Mouse (Mus musculus) neural tube, embryonic 11.5 days (tissue): ENCODE measurements around the gene Eif4a2. TPM values are rescaled to one million over a fixed set of nuclear protein-coding genes. Genes with fewer than 3 reads are reported as not detected.
"Not testable (repeated sequence)": the region's sequence is repeated elsewhere in the genome, so short reads cannot be mapped to it uniquely, and the experiment has no call there.

Experiments used
- ATAC-seq: fragments of 200-750 bp; cut with Nextera tagmentation; 2 replicates; pipeline ENCODE4 v1.8.0; 2017; ENCODE audit warnings: moderate number of reproducible peaks, mild to moderate bottlenecking, moderate TSS enrichment, moderate library complexity; ENCODE audit not compliant: insufficient read depth, low FRiP score, low TSS enrichment
- DNase-seq: peaks from one replicate; pipeline ENCODE4 v3.0.0-alpha.2; 2015; ENCODE audit warnings: low spot score
- H3K27ac ChIP-seq: fragments of 300-500 bp; sonication (generic); 2 replicates; pipeline ENCODE4 v1.5.1; 2014; ENCODE audit warnings: low read depth, mild to moderate bottlenecking, low read length
- H3K27me3 ChIP-seq: fragments of 300-500 bp; sonication (generic); 2 replicates; pipeline ENCODE4 v1.6.1; 2014; ENCODE audit warnings: mild to moderate bottlenecking, low read length, mixed read lengths; ENCODE audit not compliant: control insufficient read depth, insufficient read depth
- H3K36me3 ChIP-seq: fragments of 300-500 bp; sonication (generic); 2 replicates; pipeline ENCODE4 v1.6.1; 2014; ENCODE audit warnings: mild to moderate bottlenecking, low read length, moderate library complexity, mixed read lengths; ENCODE audit not compliant: control insufficient read depth, insufficient read depth
- H3K4me1 ChIP-seq: fragments of 300-500 bp; sonication (generic); 2 replicates; pipeline ENCODE4 v1.6.1; 2014; ENCODE audit warnings: low read length, mixed read lengths; ENCODE audit not compliant: control insufficient read depth, insufficient read depth
- H3K4me2 ChIP-seq: fragments of 300-500 bp; sonication (generic); 2 replicates; pipeline ENCODE4 v1.6.1; 2014; ENCODE audit warnings: low read depth, mild to moderate bottlenecking, moderate library complexity
- H3K4me3 ChIP-seq: fragments of 300-500 bp; sonication (generic); 2 replicates; pipeline ENCODE4 v1.5.1; 2014; ENCODE audit warnings: low read depth, low read length
- H3K9ac ChIP-seq: fragments of 300-500 bp; sonication (generic); 2 replicates; pipeline ENCODE4 v1.6.1; 2014; ENCODE audit warnings: mild to moderate bottlenecking, low read length
- H3K9me3 ChIP-seq: fragments of 300-500 bp; sonication (generic); 2 replicates; pipeline ENCODE4 v1.6.1; 2016; ENCODE audit warnings: low read length; ENCODE audit not compliant: control insufficient read depth
- WGBS: fragments of 180-500 bp; shearing (Covaris S2); extraction: QIAGEN DNeasy Blood & Tissue Kit; methylation state at CpG from one replicate; pipeline ENCODE4 v1.1.7; 2014; 5-methylcytosine and 5-hydroxymethylcytosine counted together
- polyA plus RNA-seq: library from polyadenylated mRNA; unstranded; fragments of >200 nt; fragmentation: Nextera tagmentation; extraction: Ambion mirVana; gene quantifications from 2 replicates; pipeline ENCODE4 v1.2.1, GENCODE M21; 2014

Gene Eif4a2
- polyA plus RNA-seq, result 217 and 230 TPM in 2 replicates

DNA sequence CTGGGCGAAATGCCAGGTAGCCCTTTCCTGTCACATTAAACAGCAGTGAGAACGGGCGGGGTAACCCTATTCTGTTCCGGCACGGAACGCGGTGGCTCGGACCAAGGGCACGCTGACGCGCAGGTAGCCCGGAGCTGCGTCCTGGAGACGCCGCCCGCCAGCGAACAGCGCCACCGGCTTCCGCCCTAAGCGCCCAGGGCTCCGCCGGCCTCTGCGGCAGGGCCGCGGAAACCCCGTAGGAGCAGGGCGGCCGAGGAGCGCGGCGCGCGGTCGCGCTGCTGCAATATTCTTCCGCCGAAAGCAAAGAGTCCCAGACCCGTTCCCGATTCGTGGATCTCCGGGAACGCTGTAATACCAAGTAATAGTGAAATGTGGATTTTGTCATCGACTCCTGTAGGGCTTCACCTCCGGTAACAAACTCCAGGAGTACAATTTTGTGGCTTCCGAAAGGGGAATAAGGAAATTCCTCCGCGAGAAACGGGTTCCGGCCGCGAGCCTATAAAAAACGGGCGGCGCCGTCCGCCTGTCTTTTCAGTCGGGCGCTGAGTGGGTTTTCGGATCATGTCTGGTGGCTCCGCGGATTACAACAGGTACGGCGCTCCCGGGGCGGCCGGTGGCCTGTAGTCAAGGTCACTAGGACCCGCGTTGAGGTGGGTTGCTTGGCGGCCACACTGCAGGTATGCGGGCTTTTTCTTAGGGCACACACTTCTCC lies at the start of gene Eif4a2:
Eif4a2 (plus strand) TSS at position 214 of the 712 bp plus-strand sequence.
- DNase-seq (peak; percentile 95), ATAC-seq (peak; percentile 88)
- WGBS, result under 1% methylated on average over 70 of the region's 71 CpGs

DNA sequence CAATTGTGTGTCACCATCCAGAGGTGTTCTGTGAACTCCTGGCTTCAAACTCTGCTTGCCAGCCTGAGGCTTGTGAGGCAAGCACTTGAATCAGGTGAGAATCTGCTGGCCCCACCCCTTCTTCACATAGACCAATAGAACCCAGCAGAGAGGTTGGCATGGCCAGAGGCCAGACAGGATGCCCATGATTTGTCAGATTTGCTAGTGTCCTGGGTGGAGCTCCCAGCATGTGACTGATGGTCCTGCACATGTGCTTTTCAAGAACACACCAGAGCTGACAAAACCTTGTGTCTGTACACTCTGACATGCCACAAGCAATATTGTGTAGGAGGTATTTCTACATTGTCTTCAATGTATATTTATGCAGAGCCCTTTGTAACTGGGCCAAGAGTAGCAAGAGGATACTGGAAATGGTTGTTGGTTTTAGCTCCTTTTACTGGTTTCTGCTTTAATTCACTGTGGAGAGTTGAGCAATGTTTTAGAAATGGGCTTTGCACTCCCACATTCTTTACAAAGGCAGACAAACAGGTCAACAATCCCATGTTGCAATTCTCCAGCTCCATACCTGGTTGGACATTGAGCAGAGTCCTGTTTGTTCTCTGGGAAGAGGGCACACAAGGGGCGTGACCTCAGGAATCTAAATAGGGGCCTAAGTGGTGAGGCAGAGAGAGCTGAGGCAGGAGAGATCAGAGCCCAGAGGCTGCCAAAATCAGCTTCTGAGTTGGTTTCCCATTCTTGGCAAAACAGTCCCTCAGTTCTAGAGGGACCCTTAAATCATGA lies 49.4 kb upstream of the Eif4a2 start, which contains the start of gene Kng1:
Kng1 (plus strand) TSS at position 198 of the 780 bp plus-strand sequence.
- H3K27ac ChIP-seq, H3K9ac ChIP-seq, H3K27me3 ChIP-seq, H3K4me2 ChIP-seq, DNase-seq, H3K4me3 ChIP-seq, H3K36me3 ChIP-seq, H3K4me1 ChIP-seq, ATAC-seq, H3K9me3 ChIP-seq: not testable (repeated sequence)
- WGBS, result 84% methylated on average over 1 of the region's 1 CpGs

More for the DNA sequence above, at the start of gene Eif4a2:
- Histone ChIP-seq H3K4me3 (peak within 1 kb of the TSS; percentile 99), H3K36me3 (peaks cover 11% of the 10 kb centered on the region), H3K9ac (peak within 1 kb of the TSS; percentile 100), H3K27me3 (no peaks in the 10 kb centered on the region), H3K27ac (peak within 1 kb of the TSS; percentile 95), H3K4me2 (peak within 1 kb of the TSS; percentile 88), H3K9me3 (no peaks in the 10 kb centered on the region), H3K4me1 (peaks cover 11% of the 10 kb centered on the region)

DNA sequence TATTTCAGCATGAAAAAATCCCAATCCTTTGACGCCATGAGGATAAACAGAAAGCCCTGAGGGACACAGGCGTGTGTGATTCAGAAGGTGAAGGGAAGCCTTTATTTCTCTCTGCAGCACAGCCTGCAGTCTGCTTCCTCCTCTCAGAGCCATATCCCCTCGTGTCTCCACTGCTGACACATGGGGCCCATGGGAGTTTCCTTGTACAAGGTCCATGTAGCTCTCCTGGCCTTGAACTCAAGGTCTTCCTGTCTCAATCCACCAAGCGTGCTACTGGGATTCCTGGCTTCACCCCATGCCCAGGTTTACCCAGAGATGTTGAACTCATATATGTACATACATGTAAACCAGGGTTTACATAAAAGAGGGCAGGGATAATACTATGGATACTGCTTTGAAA lies 47.6 kb upstream of the Eif4a2 start:
- H3K9me3 ChIP-seq, H3K4me3 ChIP-seq, ATAC-seq, DNase-seq, H3K36me3 ChIP-seq, H3K9ac ChIP-seq, H3K4me1 ChIP-seq, H3K4me2 ChIP-seq, H3K27me3 ChIP-seq, H3K27ac ChIP-seq: not testable (repeated sequence)
- 72% methylated on average over 4 of the region's 4 CpGs for WGBS

- H3K4me3 ChIP-seq, H3K9ac ChIP-seq, H3K36me3 ChIP-seq, H3K27ac ChIP-seq, H3K4me2 ChIP-seq, H3K4me1 ChIP-seq, H3K9me3 ChIP-seq, DNase-seq, ATAC-seq, H3K27me3 ChIP-seq: not testable (repeated sequence)
- 73% methylated on average over 5 of the region's 5 CpGs for WGBS
Observed at GRCm38 (mm10) chr16:23060781-23061325, 46.4 kb upstream of the Eif4a2 start.

DNA sequence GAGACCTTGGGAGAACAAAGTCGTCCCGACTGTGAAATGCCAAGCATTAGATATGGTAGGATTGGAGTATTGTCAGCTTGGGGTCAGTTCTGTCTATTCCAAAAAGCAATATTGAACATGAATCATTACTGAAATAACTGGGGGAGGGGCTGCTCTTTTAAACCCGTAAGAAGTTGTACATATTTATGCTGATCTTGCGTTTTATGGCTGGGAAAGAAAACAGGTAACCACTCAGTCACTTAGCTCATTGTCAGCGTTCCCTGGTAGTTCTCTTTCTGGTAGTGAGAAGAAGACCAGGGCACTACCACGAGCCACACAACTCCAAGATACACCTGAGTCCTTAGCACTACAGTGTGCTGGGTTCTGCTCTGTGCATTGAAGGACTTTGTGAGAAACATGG lies 29.7 kb upstream of the Eif4a2 start:
- not testable (repeated sequence) for H3K9ac ChIP-seq, H3K4me3 ChIP-seq, DNase-seq, H3K36me3 ChIP-seq, H3K27me3 ChIP-seq, H3K27ac ChIP-seq, H3K4me2 ChIP-seq, ATAC-seq, H3K4me1 ChIP-seq, H3K9me3 ChIP-seq
- WGBS, result 79% methylated on average over 6 of the region's 6 CpGs

GRCm38 (mm10) chr16:23087159-23087558 lies 20.1 kb upstream of the Eif4a2 start:
- H3K4me3 ChIP-seq, H3K4me1 ChIP-seq, ATAC-seq, H3K4me2 ChIP-seq, DNase-seq, H3K9ac ChIP-seq, H3K9me3 ChIP-seq, H3K36me3 ChIP-seq, H3K27me3 ChIP-seq, H3K27ac ChIP-seq: not testable (repeated sequence)
- 77% methylated on average over 8 of the region's 8 CpGs for WGBS

DNA sequence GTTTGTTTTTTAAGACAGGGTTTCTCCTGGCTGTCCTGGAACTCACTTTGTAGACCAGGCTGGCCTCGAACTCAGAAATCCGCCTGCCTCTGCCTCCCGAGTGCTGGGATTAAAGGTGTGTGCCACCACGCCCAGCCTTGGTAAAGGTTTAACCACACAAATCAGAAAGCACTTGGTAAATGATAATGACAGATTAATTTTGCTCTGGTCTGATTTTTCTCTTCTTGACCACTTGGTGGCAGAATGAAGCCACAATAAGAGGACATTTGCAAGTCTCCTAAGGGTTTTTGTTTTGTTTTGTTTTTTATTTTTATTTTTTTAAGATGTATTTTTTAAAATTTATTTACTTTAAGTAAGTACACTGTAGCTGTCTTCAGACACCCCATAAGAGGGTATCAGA lies 19.5 kb upstream of the Eif4a2 start:
- WGBS, result 68% methylated on average over 4 of the region's 4 CpGs
- DNase-seq, H3K27me3 ChIP-seq, H3K9ac ChIP-seq, H3K4me3 ChIP-seq, H3K9me3 ChIP-seq, H3K27ac ChIP-seq, H3K36me3 ChIP-seq, H3K4me1 ChIP-seq, H3K4me2 ChIP-seq, ATAC-seq: not testable (repeated sequence)

GRCm38 (mm10) chr16:23088491-23088890 lies 18.8 kb upstream of the Eif4a2 start:
- 89% methylated on average over 1 of the region's 1 CpGs for WGBS
- ATAC-seq, result not testable (repeated sequence)

More at GRCm38 (mm10) chr16:23088491-23088890, 18.8 kb upstream of the Eif4a2 start:
- not testable (repeated sequence) for H3K4me2 ChIP-seq, H3K9me3 ChIP-seq, H3K9ac ChIP-seq, DNase-seq, H3K27me3 ChIP-seq, H3K27ac ChIP-seq, H3K4me1 ChIP-seq, H3K4me3 ChIP-seq, H3K36me3 ChIP-seq
